Mouse (Mus musculus) CH12.LX (cell line): ENCODE results near the gene Gucy1a1. TPM values are rescaled to one million over a fixed set of nuclear protein-coding genes. Genes with fewer than 3 reads are reported as not detected.

ENCODE experiments used
- DNase-seq: peaks from one replicate; pipeline ENCODE4 v3.0.0-alpha.2; 2013; ENCODE audit errors: extremely low read depth
- H3K27ac ChIP-seq: 2 replicates; pipeline ENCODE4 v1.5.1; 2012; ENCODE audit warnings: low read depth, mild to moderate bottlenecking, control low read depth, moderate library complexity; ENCODE audit not compliant: insufficient read depth
- H3K27me3 ChIP-seq: replicated peaks from 2 replicates; pipeline ENCODE3; 2012; ENCODE audit warnings: inconsistent platforms
- H3K36me3 ChIP-seq, 2 experiments: replicated peaks in 1 of 2; 2 replicates each; pipeline versions ENCODE3 to v1.6.1; 2012; ENCODE audit warnings: inconsistent platforms in 1 of 2, low read length in 1 of 2, mild to moderate bottlenecking in 1 of 2, mixed read lengths in 1 of 2, moderate library complexity in 1 of 2; ENCODE audit not compliant: control insufficient read depth in 1 of 2, insufficient read depth in 1 of 2
- H3K4me1 ChIP-seq, 2 experiments: 2 replicates each; pipeline ENCODE4 v1.6.1; 2012; ENCODE audit warnings: inconsistent platforms in 1 of 2, moderate library complexity in 1 of 2; ENCODE audit not compliant: insufficient read depth in 2 of 2, control insufficient read depth in 1 of 2
- H3K4me2 ChIP-seq: 2 replicates; pipeline ENCODE4 v1.6.1; 2012; ENCODE audit warnings: low read depth, mild to moderate bottlenecking, control low read depth; ENCODE audit not compliant: poor library complexity, insufficient read depth, severe bottlenecking
- H3K4me3 ChIP-seq, 3 experiments: fragments of 150-350 bp in 1 of 3; sonication (generic) in 1 of 3; replicated peaks in 1 of 3; 2 replicates each; pipeline versions ENCODE3 to v1.5.1; 2011 to 2012; ENCODE audit warnings: low read depth in 2 of 3, low read length in 2 of 3, mild to moderate bottlenecking in 2 of 3, moderate library complexity in 2 of 3, control low read depth in 1 of 3, improper control_type of control experiment in 1 of 3, inconsistent platforms in 1 of 3, mixed read lengths in 1 of 3; ENCODE audit not compliant: poor library complexity in 1 of 3
- H3K79me2 ChIP-seq: replicated peaks from 2 replicates; pipeline ENCODE4 v1.6.1; 2012; ENCODE audit warnings: mild to moderate bottlenecking, moderate library complexity; ENCODE audit not compliant: control insufficient read depth, poor library complexity, insufficient read depth, severe bottlenecking; ENCODE audit errors: extremely low read depth
- H3K9ac ChIP-seq: 2 replicates; pipeline ENCODE4 v1.6.1; 2012; ENCODE audit warnings: low read depth, mild to moderate bottlenecking, control low read depth, moderate library complexity; ENCODE audit not compliant: insufficient read depth
- H3K9me3 ChIP-seq: replicated peaks from 2 replicates; pipeline ENCODE3; 2012; ENCODE audit warnings: low read length, inconsistent platforms, mixed read lengths
- EP300 ChIP-seq: IDR thresholded peaks from 2 replicates; pipeline ENCODE4 v1.6.1; 2011; ENCODE audit warnings: low read length, improper control_type of control experiment
- GABPA ChIP-seq: IDR thresholded peaks from 2 replicates; pipeline ENCODE4 v1.6.1; 2012; ENCODE audit warnings: low read depth, low read length, improper control_type of control experiment, inconsistent platforms; ENCODE audit not compliant: insufficient replicate concordance
- POLR2AphosphoS2 ChIP-seq: IDR thresholded peaks from 2 replicates; pipeline ENCODE4 v1.6.1; 2011; ENCODE audit warnings: low read depth, low read length, improper control_type of control experiment
- ZKSCAN1 ChIP-seq: IDR thresholded peaks from 2 replicates; pipeline ENCODE4 v1.6.1; 2012; ENCODE audit warnings: low read depth, inconsistent platforms, low read length, improper control_type of control experiment, borderline replicate concordance
- dilution Hi-C: fragments of 300-500 bp; cut with MboI; formaldehyde crosslinking; loops from 2 replicates; pipeline ENCODE4 v1.14.3; 2020; ENCODE audit warnings: low sequenced_read_pairs; ENCODE audit not compliant: extremely low pct_unique_long_range_greater_than_20kb, extremely low pct_ligation_motif_present
- in situ Hi-C: fragments of 300-500 bp; cut with MboI; formaldehyde crosslinking; loops from 3 replicates; pipeline ENCODE4 v1.14.3; 2019; ENCODE audit warnings: low sequenced_read_pairs, low pct_ligation_motif_present, low pct_unique_long_range_greater_than_20kb, mixed read lengths
- polyA plus RNA-seq: library from polyadenylated mRNA; unstranded; fragments of >175 nt; gene quantifications from 2 replicates; pipeline ENCODE4 v1.2.1, GENCODE M21; 2012; ENCODE audit warnings: low read depth; ENCODE audit not compliant: insufficient read length
- total RNA-seq, 2 experiments: library from RNA; depleted of rRNA; stranded (reverse); fragments of 300-350 nt in 1 of 2; fragments of >200 nt in 1 of 2; gene quantifications; 2 replicates each; pipeline ENCODE4 v1.2.3; 2012 to 2014

The Gucy1a1 gene
- total and polyA plus RNA-seq, 3 experiments: not detected

GRCm38 (mm10) chr3:82043676-82044075 lies 101.9 kb downstream of the Gucy1a1 start:
- no peak overlapping the region for H3K4me2 ChIP-seq
- no peak overlapping the region for H3K4me3 ChIP-seq
- in situ Hi-C loops: loop anchor here (25.0 kb wide), 1 partner anchor 294 kb away; no protein-coding TSS in a partner anchor

More at GRCm38 (mm10) chr3:82043676-82044075, 101.9 kb downstream of the Gucy1a1 start:
- no peaks in the 10 kb centered on the region for H3K4me1 ChIP-seq
- no peak overlapping the region for H3K27ac ChIP-seq
- DNase-seq: no peak
- H3K27me3 ChIP-seq: no peaks in the 10 kb centered on the region
- H3K9ac ChIP-seq: no peak overlapping the region
- H3K9me3 ChIP-seq: no peaks in the 10 kb centered on the region
- H3K79me2 ChIP-seq: no peaks in the 10 kb centered on the region
- no peaks in the 10 kb centered on the region for H3K36me3 ChIP-seq
- dilution Hi-C loops: no loop called here
- TF ChIP-seq ZKSCAN1 (no peak), POLR2AphosphoS2 (no peak), GABPA (no peak), EP300 (no peak)

Other genes with a start within 250 kb of the Gucy1a1 start
- 20.2 and 21.1 TPM in 2 replicates for gene Ctso, start 213.2 kb downstream of the Gucy1a1 start, total RNA-seq (2012; rRNA removed)
- 41.7 and 42.9 TPM in 2 replicates for gene Ctso, start 213.2 kb downstream of the Gucy1a1 start, total RNA-seq (2014; rRNA removed)
- gene Ctso, start 213.2 kb downstream of the Gucy1a1 start, polyA plus RNA-seq: 37.4 and 39.2 TPM in 2 replicates
- gene Tdo2, start 169.6 kb downstream of the Gucy1a1 start, total RNA-seq (2012; rRNA removed): not detected in 2 replicates
- not detected in 2 replicates for gene Tdo2, start 169.6 kb downstream of the Gucy1a1 start, total RNA-seq (2014; rRNA removed)
- 0.41 and 0.86 TPM in 2 replicates for gene Tdo2, start 169.6 kb downstream of the Gucy1a1 start, polyA plus RNA-seq
- gene Asic5, start 163.5 kb downstream of the Gucy1a1 start, total RNA-seq (2012; rRNA removed): not detected in 2 replicates
- not detected in 2 replicates for gene Asic5, start 163.5 kb downstream of the Gucy1a1 start, total RNA-seq (2014; rRNA removed)
- gene Asic5, start 163.5 kb downstream of the Gucy1a1 start, polyA plus RNA-seq: not detected in 2 replicates
- gene Gucy1b1, start 71.1 kb downstream of the Gucy1a1 start, total RNA-seq (2012; rRNA removed): not detected in 2 replicates
- not detected in 2 replicates for gene Gucy1b1, start 71.1 kb downstream of the Gucy1a1 start, total RNA-seq (2014; rRNA removed)
- not detected in 2 replicates for gene Gucy1b1, start 71.1 kb downstream of the Gucy1a1 start, polyA plus RNA-seq
- not detected in 2 replicates for gene Map9, start 212.3 kb upstream of the Gucy1a1 start, total RNA-seq (2012; rRNA removed)
- gene Map9, start 212.3 kb upstream of the Gucy1a1 start, total RNA-seq (2014; rRNA removed): not detected in 2 replicates
- gene Map9, start 212.3 kb upstream of the Gucy1a1 start, polyA plus RNA-seq: not detected in 2 replicates